In genomic region chr4:150366510-150367208, GRCm38 (mm10) we compare ENCODE assay signal across 8 mouse cellular contexts.
DNase-seq lines count a peak whose midpoint lies in the region; ATAC-seq and TF ChIP-seq lines count a peak whose summit lies in the region.

No protein-coding gene starts in this region.

- H3K27me3 ChIP-seq in limb, embryonic 11.5 days (ENCODE audit: control insufficient read depth, insufficient read depth, low read length), result no peaks in the 10 kb centered on the region
- no peaks in the 10 kb centered on the region for H3K27me3 ChIP-seq in limb, embryonic 10.5 days (ENCODE audit: low read depth, poor library complexity, severe bottlenecking)
- H3K27me3 ChIP-seq in intestine, postnatal 0 days (replicated peaks; ENCODE audit: control insufficient read depth, insufficient read depth, low read length), result no peaks in the 10 kb centered on the region
- no peaks in the 10 kb centered on the region for H3K27me3 ChIP-seq in stomach, postnatal 0 days (ENCODE audit: control insufficient read depth, insufficient read depth, low read length)

- H3K4me2 ChIP-seq in limb, embryonic 11.5 days (ENCODE audit: low read depth, severe bottlenecking), result no peak overlapping the region
- H3K4me2 ChIP-seq in intestine, postnatal 0 days (replicated peaks; ENCODE audit: low read depth), result no peak overlapping the region; the same call in 1 of the 2 replicates
- H3K4me2 ChIP-seq in stomach, postnatal 0 days (replicated peaks; ENCODE audit: low read depth), result no peak overlapping the region

- H3K9ac ChIP-seq in limb, embryonic 11.5 days (ENCODE audit: low read length), result no peak overlapping the region
- no peak overlapping the region for H3K9ac ChIP-seq in intestine, postnatal 0 days (ENCODE audit: low read depth, low read length)
- H3K9ac ChIP-seq in stomach, postnatal 0 days (ENCODE audit: low read length), result no peak overlapping the region

- no peak for TF ChIP-seq EP300 in stomach, postnatal 0 days (optimal IDR thresholded peaks at IDR 0.05)

- intact Hi-C loops in gastrocnemius, postnatal 14 days (cut with DNase I; ENCODE audit: low total_unique reads), result no loop called here

- H3K36me3 ChIP-seq in limb, embryonic 11.5 days (ENCODE audit: control insufficient read depth, insufficient read depth, low read length), result no peaks in the 10 kb centered on the region
- no peaks in the 10 kb centered on the region for H3K36me3 ChIP-seq in limb, embryonic 10.5 days
- no peaks in the 10 kb centered on the region for H3K36me3 ChIP-seq in intestine, postnatal 0 days (ENCODE audit: control insufficient read depth, insufficient read depth)
- no peaks in the 10 kb centered on the region for H3K36me3 ChIP-seq in stomach, postnatal 0 days (ENCODE audit: control insufficient read depth, insufficient read depth, low read length)

- peak; percentile 80 for TF ChIP-seq CTCF in intestine, postnatal 0 days (IDR thresholded peaks at IDR 0.05; ENCODE audit: low read depth)
- TF ChIP-seq CTCF in stomach, postnatal 0 days (IDR thresholded peaks at IDR 0.05; ENCODE audit: low read depth), result peak; percentile 65

- no peaks in the 10 kb centered on the region for H3K9me3 ChIP-seq in limb, embryonic 11.5 days (ENCODE audit: control insufficient read depth, low read length)
- H3K9me3 ChIP-seq in limb, embryonic 10.5 days (replicated peaks), result no peaks in the 10 kb centered on the region
- H3K9me3 ChIP-seq in intestine, postnatal 0 days (ENCODE audit: control insufficient read depth), result no peaks in the 10 kb centered on the region
- no peaks in the 10 kb centered on the region for H3K9me3 ChIP-seq in stomach, postnatal 0 days (ENCODE audit: control insufficient read depth, low read length)

- WGBS in limb, embryonic 11.5 days, result 52% methylated on average over 6 of the region's 6 CpGs
- 59% methylated on average over 6 of the region's 6 CpGs for WGBS in limb, embryonic 10.5 days
- 28% methylated on average over 6 of the region's 6 CpGs for WGBS in intestine, postnatal 0 days
- WGBS in stomach, postnatal 0 days, result 44% methylated on average over 6 of the region's 6 CpGs

- no peak overlapping the region for H3K27ac ChIP-seq in limb, embryonic 11.5 days (replicated peaks; ENCODE audit: low read depth, low read length)
- H3K27ac ChIP-seq in limb, embryonic 10.5 days, result no peak overlapping the region
- peak overlapping the region; percentile 9; the same call in 1 of the 2 replicates for H3K27ac ChIP-seq in intestine, postnatal 0 days (ENCODE audit: low read depth, low read length)
- no peak overlapping the region for H3K27ac ChIP-seq in stomach, postnatal 0 days (replicated peaks)

- H3K4me1 ChIP-seq in limb, embryonic 11.5 days (ENCODE audit: control insufficient read depth, insufficient read depth, low read length), result peaks cover 36% of the 10 kb centered on the region
- peaks cover 68% of the 10 kb centered on the region for H3K4me1 ChIP-seq in limb, embryonic 10.5 days
- peaks cover 14% of the 10 kb centered on the region; the same call in 1 of the 2 replicates for H3K4me1 ChIP-seq in intestine, postnatal 0 days (replicated peaks; ENCODE audit: control insufficient read depth, insufficient read depth, low read length)
- H3K4me1 ChIP-seq in stomach, postnatal 0 days (replicated peaks; ENCODE audit: control insufficient read depth, insufficient read depth), result peaks cover 9% of the 10 kb centered on the region; the same call in 1 of the 2 replicates

- peak; percentile 28 for DNase-seq in limb, embryonic 11.5 days (ENCODE audit: low spot score)
- DNase-seq in limb, embryonic 10.5 days (ENCODE audit: low spot score), result no peak
- peak; percentile 35 for DNase-seq in stomach, postnatal 0 days (ENCODE audit: low spot score)
- no peak for DNase-seq in left cerebral cortex, adult 18-20 months (ENCODE audit: low spot score in 2 of 2)
- no peak for DNase-seq in ovary, postnatal 36 days (ENCODE audit: low spot score)
- DNase-seq in gastrocnemius, postnatal 14 days, result no peak

- ATAC-seq in limb, embryonic 11.5 days (ENCODE audit: insufficient number of reproducible peaks, low FRiP score, low TSS enrichment, low read depth), result no peak
- peak; percentile 81 for ATAC-seq in activated CD4-positive, CD25-positive, alpha-beta regulatory T cell, adult 4 months
- ATAC-seq in intestine, postnatal 0 days, result peak; percentile 75
- ATAC-seq in stomach, postnatal 0 days (ENCODE audit: low FRiP score, low TSS enrichment), result peak; percentile 83

- H3K4me3 ChIP-seq in limb, embryonic 11.5 days (ENCODE audit: low read depth, low read length), result no peak overlapping the region
- H3K4me3 ChIP-seq in limb, embryonic 10.5 days, result no peak overlapping the region
- no peak overlapping the region for H3K4me3 ChIP-seq in intestine, postnatal 0 days (ENCODE audit: low read depth, low read length)
- no peak overlapping the region for H3K4me3 ChIP-seq in stomach, postnatal 0 days (ENCODE audit: low read depth, low read length)

Comparison
In these comparisons a context has a peak if more than half of its experiments do, and no peak if none do; other contexts are left out.
1. DNase-seq: peak in limb, embryonic 11.5 days (single experiment) and stomach, postnatal 0 days (single experiment); none in limb, embryonic 10.5 days (single experiment), left cerebral cortex, adult 18-20 months (0 of 2), ovary, postnatal 36 days (single experiment) and gastrocnemius, postnatal 14 days (single experiment).